Mouse (Mus musculus) CH12.LX (cell line): ENCODE measurements around the gene Polh. TPM values are rescaled to one million over a fixed set of nuclear protein-coding genes. Genes with fewer than 3 reads are reported as not detected.

Experiments used
- DNase-seq: peaks from one replicate; pipeline ENCODE4 v3.0.0-alpha.2; 2013; ENCODE audit errors: extremely low read depth
- H3K27ac ChIP-seq: 2 replicates; pipeline ENCODE4 v1.5.1; 2012; ENCODE audit warnings: low read depth, mild to moderate bottlenecking, control low read depth, moderate library complexity; ENCODE audit not compliant: insufficient read depth
- H3K27me3 ChIP-seq: replicated peaks from 2 replicates; pipeline ENCODE3; 2012; ENCODE audit warnings: inconsistent platforms
- H3K36me3 ChIP-seq, 2 experiments: replicated peaks in 1 of 2; 2 replicates each; pipeline versions ENCODE3 to v1.6.1; 2012; ENCODE audit warnings: inconsistent platforms in 1 of 2, low read length in 1 of 2, mild to moderate bottlenecking in 1 of 2, mixed read lengths in 1 of 2, moderate library complexity in 1 of 2; ENCODE audit not compliant: control insufficient read depth in 1 of 2, insufficient read depth in 1 of 2
- H3K4me1 ChIP-seq, 2 experiments: 2 replicates each; pipeline ENCODE4 v1.6.1; 2012; ENCODE audit warnings: inconsistent platforms in 1 of 2, moderate library complexity in 1 of 2; ENCODE audit not compliant: insufficient read depth in 2 of 2, control insufficient read depth in 1 of 2
- H3K4me2 ChIP-seq: 2 replicates; pipeline ENCODE4 v1.6.1; 2012; ENCODE audit warnings: low read depth, mild to moderate bottlenecking, control low read depth; ENCODE audit not compliant: poor library complexity, insufficient read depth, severe bottlenecking
- H3K4me3 ChIP-seq, 3 experiments: fragments of 150-350 bp in 1 of 3; sonication (generic) in 1 of 3; replicated peaks in 1 of 3; 2 replicates each; pipeline versions ENCODE3 to v1.5.1; 2011 to 2012; ENCODE audit warnings: low read depth in 2 of 3, low read length in 2 of 3, mild to moderate bottlenecking in 2 of 3, moderate library complexity in 2 of 3, control low read depth in 1 of 3, improper control_type of control experiment in 1 of 3, inconsistent platforms in 1 of 3, mixed read lengths in 1 of 3; ENCODE audit not compliant: poor library complexity in 1 of 3
- H3K79me2 ChIP-seq: replicated peaks from 2 replicates; pipeline ENCODE4 v1.6.1; 2012; ENCODE audit warnings: mild to moderate bottlenecking, moderate library complexity; ENCODE audit not compliant: control insufficient read depth, poor library complexity, insufficient read depth, severe bottlenecking; ENCODE audit errors: extremely low read depth
- H3K9ac ChIP-seq: 2 replicates; pipeline ENCODE4 v1.6.1; 2012; ENCODE audit warnings: low read depth, mild to moderate bottlenecking, control low read depth, moderate library complexity; ENCODE audit not compliant: insufficient read depth
- H3K9me3 ChIP-seq: replicated peaks from 2 replicates; pipeline ENCODE3; 2012; ENCODE audit warnings: low read length, inconsistent platforms, mixed read lengths
- BHLHE40 ChIP-seq: IDR thresholded peaks from 2 replicates; pipeline ENCODE4 v1.6.1; 2011; ENCODE audit warnings: mild to moderate bottlenecking, low read depth, low read length, improper control_type of control experiment
- CHD1 ChIP-seq: IDR thresholded peaks from 2 replicates; pipeline ENCODE4 v1.6.1; 2012; ENCODE audit warnings: low read depth, low read length, improper control_type of control experiment, inconsistent platforms
- CHD2 ChIP-seq: IDR thresholded peaks from 2 replicates; pipeline ENCODE4 v1.6.1; 2011; ENCODE audit warnings: low read length, improper control_type of control experiment
- CTCF ChIP-seq, 2 experiments: IDR thresholded peaks in 1 of 2; conservative IDR thresholded peaks in 1 of 2; 2 replicates each; pipeline ENCODE4 v1.5.1; 2011 to 2012; ENCODE audit warnings: low read depth in 2 of 2, low read length in 2 of 2, improper control_type of control experiment in 1 of 2, inconsistent platforms in 1 of 2, mild to moderate bottlenecking in 1 of 2, moderate library complexity in 1 of 2
- E2F4 ChIP-seq: IDR thresholded peaks from 2 replicates; pipeline ENCODE4 v1.6.1; 2011; ENCODE audit warnings: low read depth, low read length, improper control_type of control experiment; ENCODE audit not compliant: insufficient replicate concordance
- ETS1 ChIP-seq: conservative IDR thresholded peaks from 2 replicates; pipeline ENCODE4 v1.6.1; 2012; ENCODE audit warnings: low read depth, mild to moderate bottlenecking, inconsistent platforms, low read length, improper control_type of control experiment, moderate library complexity
- GABPA ChIP-seq: IDR thresholded peaks from 2 replicates; pipeline ENCODE4 v1.6.1; 2012; ENCODE audit warnings: low read depth, low read length, improper control_type of control experiment, inconsistent platforms; ENCODE audit not compliant: insufficient replicate concordance
- JUN ChIP-seq: IDR thresholded peaks from 2 replicates; pipeline ENCODE4 v1.6.1; 2011; ENCODE audit warnings: low read depth, mild to moderate bottlenecking, low read length, improper control_type of control experiment, moderate library complexity; ENCODE audit not compliant: insufficient read depth
- JUND ChIP-seq: conservative IDR thresholded peaks from 2 replicates; pipeline ENCODE4 v1.6.1; 2011; ENCODE audit warnings: low read depth, low read length, improper control_type of control experiment
- KAT2A ChIP-seq: IDR thresholded peaks from 2 replicates; pipeline ENCODE4 v1.6.1; 2012; ENCODE audit warnings: low read length, improper control_type of control experiment, inconsistent platforms; ENCODE audit not compliant: insufficient replicate concordance
- MAX ChIP-seq: IDR thresholded peaks from 2 replicates; pipeline ENCODE4 v1.6.1; 2011; ENCODE audit warnings: low read length, improper control_type of control experiment
- MAZ ChIP-seq: IDR thresholded peaks from 2 replicates; pipeline ENCODE4 v1.6.1; 2012; ENCODE audit warnings: low read depth, mild to moderate bottlenecking, inconsistent platforms, low read length, improper control_type of control experiment, moderate library complexity
- MEF2A ChIP-seq: IDR thresholded peaks from 2 replicates; pipeline ENCODE4 v1.6.1; 2014; ENCODE audit warnings: low read depth, mild to moderate bottlenecking, inconsistent platforms, low read length, improper control_type of control experiment, borderline replicate concordance
- MXI1 ChIP-seq: IDR thresholded peaks from 2 replicates; pipeline ENCODE4 v1.6.1; 2011; ENCODE audit warnings: mild to moderate bottlenecking, low read depth, low read length, improper control_type of control experiment
- MYC ChIP-seq: IDR thresholded peaks from 2 replicates; pipeline ENCODE4 v1.6.1; 2011; ENCODE audit warnings: low read depth, mild to moderate bottlenecking, improper control_type of control experiment, low read length
- NELFE ChIP-seq: IDR thresholded peaks from 2 replicates; pipeline ENCODE4 v1.6.1; 2011; ENCODE audit warnings: low read depth, low read length, improper control_type of control experiment
- NRF1 ChIP-seq: IDR thresholded peaks from 2 replicates; pipeline ENCODE4 v1.6.1; 2014; ENCODE audit warnings: low read depth, mild to moderate bottlenecking, inconsistent platforms, low read length, improper control_type of control experiment, moderate library complexity
- RAD21 ChIP-seq: IDR thresholded peaks from 2 replicates; pipeline ENCODE4 v1.6.1; 2011; ENCODE audit warnings: low read depth, mild to moderate bottlenecking, low read length, improper control_type of control experiment, moderate library complexity
- RCOR1 ChIP-seq: conservative IDR thresholded peaks from 2 replicates; pipeline ENCODE4 v1.6.1; 2012; ENCODE audit warnings: low read depth, mild to moderate bottlenecking, inconsistent platforms, low read length, improper control_type of control experiment
- SIN3A ChIP-seq: IDR thresholded peaks from 2 replicates; pipeline ENCODE4 v1.6.1; 2012; ENCODE audit warnings: low read length, improper control_type of control experiment, inconsistent platforms
- SMC3 ChIP-seq: IDR thresholded peaks from 2 replicates; pipeline ENCODE4 v1.6.1; 2011; ENCODE audit warnings: low read depth, low read length, improper control_type of control experiment
- TCF12 ChIP-seq: IDR thresholded peaks from 2 replicates; pipeline ENCODE4 v1.6.1; 2014; ENCODE audit warnings: low read depth, mild to moderate bottlenecking, inconsistent platforms, low read length, improper control_type of control experiment
- UBTF ChIP-seq: IDR thresholded peaks from 2 replicates; pipeline ENCODE4 v1.6.1; 2012; ENCODE audit warnings: low read depth, mild to moderate bottlenecking, inconsistent platforms, low read length, improper control_type of control experiment, moderate library complexity
- USF1 ChIP-seq: IDR thresholded peaks from 2 replicates; pipeline ENCODE4 v1.6.1; 2014; ENCODE audit warnings: low read depth, mild to moderate bottlenecking, inconsistent platforms, low read length, improper control_type of control experiment
- ZC3H11A ChIP-seq: IDR thresholded peaks from 2 replicates; pipeline ENCODE4 v1.6.1; 2012; ENCODE audit warnings: low read depth, mild to moderate bottlenecking, inconsistent platforms, low read length, improper control_type of control experiment
- ZKSCAN1 ChIP-seq: IDR thresholded peaks from 2 replicates; pipeline ENCODE4 v1.6.1; 2012; ENCODE audit warnings: low read depth, inconsistent platforms, low read length, improper control_type of control experiment, borderline replicate concordance
- ZMIZ1 ChIP-seq: IDR thresholded peaks from 2 replicates; pipeline ENCODE4 v1.6.1; 2012; ENCODE audit warnings: low read depth, mild to moderate bottlenecking, inconsistent platforms, low read length, improper control_type of control experiment
- ZNF384 ChIP-seq: IDR thresholded peaks from 2 replicates; pipeline ENCODE4 v1.6.1; 2012; ENCODE audit warnings: low read depth, low read length, improper control_type of control experiment, inconsistent platforms
- dilution Hi-C: fragments of 300-500 bp; cut with MboI; formaldehyde crosslinking; loops from 2 replicates; pipeline ENCODE4 v1.14.3; 2020; ENCODE audit warnings: low sequenced_read_pairs; ENCODE audit not compliant: extremely low pct_unique_long_range_greater_than_20kb, extremely low pct_ligation_motif_present
- in situ Hi-C: fragments of 300-500 bp; cut with MboI; formaldehyde crosslinking; loops from 3 replicates; pipeline ENCODE4 v1.14.3; 2019; ENCODE audit warnings: low sequenced_read_pairs, low pct_ligation_motif_present, low pct_unique_long_range_greater_than_20kb, mixed read lengths
- polyA plus RNA-seq: library from polyadenylated mRNA; unstranded; fragments of >175 nt; gene quantifications from 2 replicates; pipeline ENCODE4 v1.2.1, GENCODE M21; 2012; ENCODE audit warnings: low read depth; ENCODE audit not compliant: insufficient read length
- total RNA-seq, 2 experiments: library from RNA; depleted of rRNA; stranded (reverse); fragments of 300-350 nt in 1 of 2; fragments of >200 nt in 1 of 2; gene quantifications; 2 replicates each; pipeline ENCODE4 v1.2.3; 2012 to 2014

The Polh gene
- total and polyA plus RNA-seq, 3 experiments, result 23.1 to 40.4 (median 36.0) TPM

DNA sequence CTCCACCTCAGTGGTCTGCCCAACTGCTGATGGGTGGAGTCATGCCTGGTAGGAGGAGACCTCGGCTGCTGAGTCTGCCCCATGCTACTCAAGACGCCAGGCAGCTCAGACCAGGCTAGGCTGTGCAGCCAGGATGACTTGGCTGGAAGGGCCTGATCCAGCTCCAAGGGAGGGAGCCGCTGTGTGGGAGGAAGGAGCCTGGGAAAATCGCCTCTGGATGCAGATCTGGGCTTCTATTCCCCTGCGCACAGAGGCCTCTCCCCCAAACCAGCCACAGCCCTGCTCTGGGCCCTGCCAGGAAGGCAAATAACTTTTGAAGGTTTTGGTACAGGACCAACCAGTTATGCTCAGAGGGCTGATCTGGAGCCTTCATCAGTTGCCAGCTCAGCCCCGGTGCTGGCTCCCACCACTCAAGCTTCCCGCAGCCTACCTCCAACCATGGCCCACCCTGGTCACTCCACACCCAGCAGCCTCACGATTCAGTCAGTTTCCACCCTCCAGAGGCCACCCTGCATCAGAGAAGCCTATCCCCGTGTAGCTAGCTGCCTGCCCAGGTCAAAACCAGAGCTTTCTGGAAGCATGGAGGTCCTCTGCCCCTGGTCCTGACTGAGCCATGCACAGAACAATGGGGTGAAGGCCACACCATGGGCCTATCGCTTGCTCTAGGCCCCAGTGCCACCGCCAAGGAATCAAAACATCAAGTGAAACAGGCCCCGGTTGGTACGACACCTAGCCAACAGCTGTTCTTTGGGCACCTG lies 72.5 kb downstream of the Polh start:
- Histone ChIP-seq H3K36me3 (peaks cover 46 to 60% of the 10 kb centered on the region in 2 experiments), H3K4me1 (no peaks in the 10 kb centered on the region), H3K79me2 (no peaks in the 10 kb centered on the region), H3K27ac (no peak overlapping the region), H3K9ac (no peak overlapping the region), H3K4me2 (no peak overlapping the region), H3K4me3 (no peak overlapping the region), H3K9me3 (no peaks in the 10 kb centered on the region), H3K27me3 (no peaks in the 10 kb centered on the region)
- in situ Hi-C loops, result loop anchor here (10.0 kb wide), 1 partner anchor 95 kb away; the partner anchor contains the start of gene Vegfa
- DNase-seq, result no peak
- TF ChIP-seq NRF1 (no peak), KAT2A (no peak), ETS1 (no peak), GABPA (no peak), BHLHE40 (no peak), JUN (no peak), ZKSCAN1 (no peak), USF1 (no peak), CTCF (conservative IDR thresholded peaks at IDR 0.05 in 1 of 2, IDR thresholded peaks at IDR 0.05 in 1 of 2; ENCODE audit: low read depth in 2 of 2, low read length in 2 of 2) (no peak), UBTF (no peak), RAD21 (no peak), CHD2 (no peak), ZNF384 (no peak), NELFE (no peak), ZMIZ1 (no peak), E2F4 (no peak), MAZ (no peak), ZC3H11A (no peak)
- dilution Hi-C loops, result no loop called here

DNA sequence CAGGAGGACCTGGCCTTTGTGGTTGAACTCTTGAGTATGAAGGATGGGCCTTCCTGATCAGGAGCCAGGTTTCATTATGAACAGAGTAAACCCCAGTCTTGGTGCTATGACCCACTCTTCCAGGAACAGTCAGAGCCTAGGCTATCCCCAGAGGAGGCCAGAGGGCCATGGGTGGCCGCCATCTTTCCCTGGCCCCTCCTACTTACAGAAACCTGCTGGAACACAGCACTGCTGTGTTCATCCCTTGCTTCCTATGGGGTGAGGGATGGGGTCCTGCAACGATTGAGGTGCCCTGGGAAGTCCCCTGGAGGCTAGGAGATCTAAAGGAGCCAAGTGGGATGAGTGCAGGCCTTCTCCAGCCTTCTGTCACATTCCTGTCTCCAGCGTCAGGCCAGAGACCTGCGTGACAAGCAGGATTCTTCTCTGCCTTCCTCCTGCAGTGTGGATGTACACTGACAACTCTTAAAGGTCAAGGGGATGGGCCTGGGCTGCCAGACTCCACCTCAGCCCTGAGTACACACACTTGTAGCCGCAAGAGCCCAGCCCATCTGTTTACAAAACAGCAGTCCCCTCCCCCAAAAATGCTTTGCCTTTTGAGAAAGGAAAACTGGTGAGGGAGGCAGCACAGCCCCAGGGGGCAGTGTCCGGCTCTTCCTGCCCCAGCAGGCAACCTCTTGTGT lies 74.5 kb downstream of the Polh start:
- no peaks in the 10 kb centered on the region for H3K4me1 ChIP-seq
- DNase-seq, result no peak
- no peak for TF ChIP-seq SMC3
- TF ChIP-seq ZKSCAN1, result no peak
- TF ChIP-seq RCOR1, result no peak
- TF ChIP-seq MEF2A, result no peak
- no peak for TF ChIP-seq USF1
- no peak for TF ChIP-seq RAD21
- TF ChIP-seq MXI1, result no peak
- no peak for TF ChIP-seq CHD1
- TF ChIP-seq MYC, result no peak
- no peak for TF ChIP-seq JUND
- TF ChIP-seq UBTF, result no peak
- TF ChIP-seq TCF12, result no peak
- no peak for TF ChIP-seq E2F4
- TF ChIP-seq SIN3A, result no peak
- TF ChIP-seq CTCF (conservative IDR thresholded peaks at IDR 0.05 in 1 of 2, IDR thresholded peaks at IDR 0.05 in 1 of 2; ENCODE audit: low read depth in 2 of 2, low read length in 2 of 2), result no peak
- TF ChIP-seq MAX, result no peak
- no peak for TF ChIP-seq ETS1
- dilution Hi-C loops (no loop called here), in situ Hi-C loops (no loop called here)
- H3K27me3 ChIP-seq, result no peaks in the 10 kb centered on the region
- no peak overlapping the region for H3K27ac ChIP-seq
- H3K79me2 ChIP-seq, result no peaks in the 10 kb centered on the region
- no peak overlapping the region for H3K9ac ChIP-seq
- no peak overlapping the region for H3K4me2 ChIP-seq
- H3K9me3 ChIP-seq, result no peaks in the 10 kb centered on the region
- H3K4me3 ChIP-seq, result no peak overlapping the region
- peaks cover 66 to 79% of the 10 kb centered on the region in 2 experiments for H3K36me3 ChIP-seq
